Mouse (Mus musculus) E14TG2a.4 (cell line): ENCODE measurements at regions not wholly inside any gene's neighbourhood (a gene's known extent, or its start where the extent isn't known, plus 50 kb on each side); places are given as distances from the start of the nearest gene placed in this dataset.

Source experiments
- H3K27me3 ChIP-seq: 2 replicates; pipeline ENCODE4 v1.6.1; 2014; ENCODE audit warnings: low read length, control low read depth; ENCODE audit not compliant: insufficient read depth
- H3K36me3 ChIP-seq: 2 replicates; pipeline ENCODE4 v1.6.1; 2014; ENCODE audit warnings: low read length, control low read depth; ENCODE audit not compliant: insufficient read depth
- H3K4me1 ChIP-seq: replicated peaks from 2 replicates; pipeline ENCODE4 v1.6.1; 2014; ENCODE audit warnings: low read depth, low read length, control low read depth
- H3K4me3 ChIP-seq: replicated peaks from 2 replicates; pipeline ENCODE4 v1.5.1; 2014; ENCODE audit warnings: mild to moderate bottlenecking, low read length
- H3K9me3 ChIP-seq: 2 replicates; pipeline ENCODE4 v1.6.1; 2014; ENCODE audit warnings: low read length, control low read depth
- CTCF ChIP-seq: conservative IDR thresholded peaks from 2 replicates; pipeline ENCODE4 v1.5.1; 2014; ENCODE audit warnings: low read length
- NANOG ChIP-seq: IDR thresholded peaks from 2 replicates; pipeline ENCODE4 v1.6.1; 2014; ENCODE audit warnings: borderline replicate concordance, low read length, mixed read lengths
- POU5F1 ChIP-seq: IDR thresholded peaks from 2 replicates; pipeline ENCODE4 v1.6.1; 2014; ENCODE audit warnings: low read length, borderline replicate concordance

DNA sequence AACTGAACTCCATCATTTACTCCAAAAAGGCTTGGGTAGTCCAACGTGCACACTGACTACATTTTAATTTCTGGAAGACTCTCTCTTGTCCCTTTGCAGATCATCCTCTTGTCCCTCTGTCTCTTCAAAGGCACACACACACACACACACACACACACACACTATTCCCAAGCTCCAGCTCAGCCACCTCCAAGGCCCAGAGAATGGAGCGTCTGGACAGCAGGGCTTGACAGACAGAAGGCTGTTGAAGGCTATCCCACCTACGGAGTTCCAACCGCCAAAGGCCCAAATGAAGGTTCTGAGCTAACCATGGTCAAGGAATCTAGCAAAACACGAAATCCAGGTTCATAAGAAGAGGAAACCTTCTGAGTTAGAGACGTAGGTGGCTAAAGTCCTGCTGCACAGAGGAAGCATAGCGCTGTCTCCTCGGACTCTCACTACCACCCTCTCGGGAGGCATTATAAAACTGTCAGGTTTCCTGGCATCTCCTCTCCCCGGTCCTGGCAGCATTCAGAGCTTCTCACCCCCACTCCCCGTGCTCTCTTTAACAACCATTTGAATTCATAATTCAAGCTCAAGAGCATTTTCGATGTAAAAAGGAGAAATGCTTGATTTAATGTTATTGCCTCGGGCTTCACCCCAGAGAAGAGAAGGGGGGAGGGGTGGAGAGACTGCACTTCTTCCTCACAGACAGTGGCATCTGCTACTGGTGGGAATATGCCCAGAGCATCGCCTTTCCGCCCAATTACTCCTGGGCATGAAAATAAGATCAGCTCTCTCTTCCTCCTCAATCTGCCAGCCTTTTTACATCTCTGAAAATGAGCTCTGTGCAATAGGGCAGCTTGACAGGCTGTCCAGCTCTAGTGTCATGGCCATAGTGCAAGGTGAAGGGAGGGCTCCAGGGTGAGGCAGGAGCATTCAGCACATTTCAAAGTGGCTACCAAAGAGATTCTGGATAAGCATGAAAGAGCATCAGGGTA lies 99.3 kb upstream of the Gm34302 start:
- no peaks in the 10 kb centered on the region for H3K4me1 ChIP-seq
- H3K36me3 ChIP-seq, result no peaks in the 10 kb centered on the region
- TF ChIP-seq POU5F1, result no peak
- TF ChIP-seq NANOG, result no peak
- TF ChIP-seq CTCF, result no peak
- no peaks in the 10 kb centered on the region for H3K27me3 ChIP-seq
- no peaks in the 10 kb centered on the region for H3K9me3 ChIP-seq
- no peak overlapping the region for H3K4me3 ChIP-seq

- Histone ChIP-seq H3K4me3 (no peak overlapping the region), H3K4me1 (no peaks in the 10 kb centered on the region), H3K36me3 (no peaks in the 10 kb centered on the region), H3K27me3 (no peaks in the 10 kb centered on the region), H3K9me3 (no peaks in the 10 kb centered on the region)
- no peak for TF ChIP-seq POU5F1
- no peak for TF ChIP-seq NANOG
- no peak for TF ChIP-seq CTCF
Observed at GRCm38 (mm10) chr3:63582180-63582579, 98.5 kb upstream of the Gm34302 start.

DNA sequence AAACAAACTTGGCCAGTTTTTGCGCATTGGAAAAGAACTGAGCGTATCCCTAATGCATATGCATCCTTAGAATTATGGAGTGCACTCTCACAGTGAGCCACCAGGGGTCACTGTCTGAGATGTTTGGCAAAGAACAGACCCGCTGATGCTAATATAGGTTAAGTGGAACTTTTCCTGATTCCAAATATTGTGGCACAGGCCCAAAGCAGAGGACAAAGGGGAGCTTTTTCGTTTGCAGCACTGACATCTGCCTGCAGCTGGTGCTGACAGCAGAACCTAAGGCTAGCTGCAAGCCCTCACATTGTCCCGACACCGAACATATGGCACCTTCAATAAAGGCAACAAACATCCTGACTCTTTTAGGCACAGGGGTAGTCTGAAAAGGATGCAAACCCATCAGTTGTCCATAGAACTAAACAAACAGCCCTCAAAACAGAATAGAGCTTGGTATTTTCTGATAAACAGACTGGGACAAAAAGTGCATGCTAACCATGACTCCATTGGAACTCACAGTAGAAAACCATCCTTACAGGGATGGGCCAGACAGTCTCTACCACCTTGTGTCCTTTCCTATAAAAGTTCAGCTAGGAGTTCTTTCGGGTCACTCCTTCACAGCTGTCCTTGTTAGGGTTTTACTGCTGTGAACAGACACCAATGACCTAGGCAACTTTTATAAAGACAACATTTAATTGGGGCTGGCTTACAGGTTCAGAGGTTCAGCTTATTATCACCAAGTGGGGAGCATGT lies 87.1 kb upstream of the Gm34302 start:
- no peaks in the 10 kb centered on the region for H3K9me3 ChIP-seq
- TF ChIP-seq POU5F1 (no peak), CTCF (peak; percentile 78), NANOG (no peak)
- no peaks in the 10 kb centered on the region for H3K4me1 ChIP-seq
- H3K4me3 ChIP-seq, result no peak overlapping the region
- no peaks in the 10 kb centered on the region for H3K36me3 ChIP-seq
- peaks cover 3% of the 10 kb centered on the region; the same call in 1 of the 2 replicates for H3K27me3 ChIP-seq

- H3K4me3 ChIP-seq, result no peak overlapping the region
- H3K4me1 ChIP-seq, result no peaks in the 10 kb centered on the region
- no peak for TF ChIP-seq NANOG
- TF ChIP-seq POU5F1, result no peak
- no peak for TF ChIP-seq CTCF
- H3K27me3 ChIP-seq, result peaks cover 3% of the 10 kb centered on the region; the same call in 1 of the 2 replicates
- no peaks in the 10 kb centered on the region for H3K9me3 ChIP-seq
- no peaks in the 10 kb centered on the region for H3K36me3 ChIP-seq
Observed at GRCm38 (mm10) chr3:63570082-63570481, 86.4 kb upstream of the Gm34302 start.

DNA sequence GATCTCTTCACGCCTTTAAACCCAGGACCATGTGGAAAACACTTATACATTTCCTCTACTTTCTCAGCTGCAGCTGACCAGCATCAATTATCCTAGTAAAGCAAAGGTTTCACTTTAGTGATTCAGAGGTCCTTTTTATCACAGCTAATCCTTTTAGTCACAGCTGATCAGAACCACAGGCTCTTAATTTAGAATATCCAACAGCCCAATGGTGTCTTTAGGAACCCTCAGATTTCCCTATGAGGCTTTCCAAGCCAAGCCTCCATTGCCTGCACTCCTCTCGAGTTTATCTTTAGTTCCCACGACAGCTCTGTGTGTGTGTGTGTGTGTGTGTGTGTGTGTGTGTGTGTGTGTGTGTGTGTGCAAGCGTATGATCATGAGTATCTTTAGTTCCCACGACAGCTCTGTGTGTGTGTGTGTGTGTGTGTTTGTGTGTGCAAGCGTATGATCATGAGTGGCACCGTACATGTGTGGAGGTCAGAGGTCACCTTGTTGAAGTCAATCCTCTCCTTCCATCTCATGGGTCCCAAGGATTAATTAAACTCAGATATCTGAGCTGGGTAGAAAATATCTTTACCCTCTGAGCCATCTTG lies 85.4 kb upstream of the Gm34302 start:
- TF ChIP-seq POU5F1, result no peak
- TF ChIP-seq NANOG, result no peak
- TF ChIP-seq CTCF, result no peak
- peaks cover 3% of the 10 kb centered on the region; the same call in 1 of the 2 replicates for H3K27me3 ChIP-seq

GRCm38 (mm10) chr3:63567726-63568125 lies 84.0 kb upstream of the Gm34302 start:
- H3K4me1 ChIP-seq, result no peaks in the 10 kb centered on the region
- H3K27me3 ChIP-seq, result peaks cover 3% of the 10 kb centered on the region; the same call in 1 of the 2 replicates
- no peaks in the 10 kb centered on the region; the same call in 1 of the 2 replicates for H3K9me3 ChIP-seq
- no peaks in the 10 kb centered on the region for H3K36me3 ChIP-seq
- H3K4me3 ChIP-seq, result no peak overlapping the region
- TF ChIP-seq POU5F1 (no peak), NANOG (no peak), CTCF (no peak)

More for the DNA sequence above, 85.4 kb upstream of the Gm34302 start:
- H3K36me3 ChIP-seq, result no peaks in the 10 kb centered on the region
- no peaks in the 10 kb centered on the region for H3K9me3 ChIP-seq
- H3K4me1 ChIP-seq, result no peaks in the 10 kb centered on the region
- H3K4me3 ChIP-seq, result no peak overlapping the region

GRCm38 (mm10) chr3:63563057-63563456 lies 79.4 kb upstream of the Gm34302 start:
- peaks cover 3% of the 10 kb centered on the region; the same call in 1 of the 2 replicates for H3K9me3 ChIP-seq
- no peaks in the 10 kb centered on the region for H3K4me1 ChIP-seq
- H3K36me3 ChIP-seq, result no peaks in the 10 kb centered on the region
- H3K27me3 ChIP-seq, result no peaks in the 10 kb centered on the region
- TF ChIP-seq NANOG (no peak), POU5F1 (no peak), CTCF (no peak)
- H3K4me3 ChIP-seq, result no peak overlapping the region

DNA sequence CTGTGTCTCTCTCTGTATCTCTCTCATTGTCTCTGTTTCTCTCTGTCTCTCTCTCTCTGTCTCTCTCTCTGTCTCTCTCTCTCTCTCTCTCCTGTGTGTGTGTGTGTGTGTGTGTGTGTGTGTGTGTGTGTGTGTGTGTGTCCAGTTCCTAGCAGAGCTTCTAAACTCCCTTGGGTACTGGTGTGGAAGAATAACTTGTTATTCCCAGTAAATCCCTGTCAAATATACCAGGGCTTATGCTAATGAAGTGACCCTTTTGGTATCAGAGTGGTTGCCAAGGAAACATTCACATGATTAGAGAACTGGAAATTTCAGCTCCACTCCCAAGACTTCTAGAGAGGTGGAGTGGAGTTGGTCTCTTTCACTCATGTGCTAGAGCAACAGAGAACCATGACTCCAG lies 78.9 kb upstream of the Gm34302 start:
- no peaks in the 10 kb centered on the region for H3K27me3 ChIP-seq
- H3K36me3 ChIP-seq, result no peaks in the 10 kb centered on the region
- no peak for TF ChIP-seq POU5F1
- TF ChIP-seq CTCF, result no peak
- no peak for TF ChIP-seq NANOG
- H3K4me3 ChIP-seq, result no peak overlapping the region
- H3K4me1 ChIP-seq, result no peaks in the 10 kb centered on the region
- H3K9me3 ChIP-seq, result peaks cover 3% of the 10 kb centered on the region; the same call in 1 of the 2 replicates
